Mouse (Mus musculus) thymus, adult 2 months (tissue): Measurements from ENCODE around the gene Pex14. TPM values are rescaled to one million over a fixed set of nuclear protein-coding genes. Genes with fewer than 3 reads are reported as not detected.

Experiments used
- DNase-seq: peaks from one replicate; pipeline ENCODE4 v3.0.0; 2021
- H3K27ac ChIP-seq: fragments of 200-500 bp; 2 replicates; pipeline ENCODE4 v1.5.1; 2012; ENCODE audit warnings: low read length, control low read depth; ENCODE audit not compliant: control insufficient read depth, insufficient read depth
- H3K27me3 ChIP-seq: fragments of 200-500 bp; 2 replicates; pipeline ENCODE4 v1.6.1; 2012; ENCODE audit warnings: mild to moderate bottlenecking, low read length, moderate library complexity, mixed read lengths; ENCODE audit not compliant: control insufficient read depth, insufficient read depth
- H3K36me3 ChIP-seq: fragments of 200-500 bp; 2 replicates; pipeline ENCODE4 v1.6.1; 2012; ENCODE audit warnings: mild to moderate bottlenecking, low read length, moderate library complexity; ENCODE audit not compliant: control insufficient read depth, insufficient read depth
- H3K4me1 ChIP-seq: fragments of 200-500 bp; replicated peaks from 2 replicates; pipeline ENCODE4 v1.6.1; 2012; ENCODE audit warnings: low read length; ENCODE audit not compliant: control insufficient read depth, insufficient read depth
- H3K4me3 ChIP-seq: fragments of 200-500 bp; 2 replicates; pipeline ENCODE4 v1.5.1; 2012; ENCODE audit warnings: mild to moderate bottlenecking, low read length, control low read depth, moderate library complexity; ENCODE audit not compliant: control insufficient read depth, insufficient read depth
- CTCF ChIP-seq: fragments of 200-500 bp; IDR thresholded peaks from 2 replicates; pipeline ENCODE4 v1.5.1; 2012; ENCODE audit warnings: mild to moderate bottlenecking, control low read depth, low read length, moderate library complexity, borderline replicate concordance; ENCODE audit not compliant: control insufficient read depth, poor library complexity, insufficient read depth; ENCODE audit errors: extremely low read depth
- POLR2A ChIP-seq: fragments of 200-500 bp; IDR thresholded peaks from 2 replicates; pipeline ENCODE4 v1.6.1; 2012; ENCODE audit warnings: mild to moderate bottlenecking, low read length, control low read depth, moderate library complexity; ENCODE audit not compliant: control insufficient read depth, poor library complexity, insufficient read depth; ENCODE audit errors: extremely low read depth
- WGBS: fragments of 180-500 bp; shearing (Covaris S2); methylation state at CpG from one replicate; pipeline ENCODE4 v1.1.7; 2018; 5-methylcytosine and 5-hydroxymethylcytosine counted together
- polyA plus RNA-seq: library from polyadenylated mRNA; depleted of rRNA; stranded (reverse); fragments of >200 nt; gene quantifications from 2 replicates; pipeline ENCODE4 v1.2.3, GENCODE M21; 2012

Gene Pex14
- polyA plus RNA-seq, 1 experiment, result 40.4 TPM

DNA sequence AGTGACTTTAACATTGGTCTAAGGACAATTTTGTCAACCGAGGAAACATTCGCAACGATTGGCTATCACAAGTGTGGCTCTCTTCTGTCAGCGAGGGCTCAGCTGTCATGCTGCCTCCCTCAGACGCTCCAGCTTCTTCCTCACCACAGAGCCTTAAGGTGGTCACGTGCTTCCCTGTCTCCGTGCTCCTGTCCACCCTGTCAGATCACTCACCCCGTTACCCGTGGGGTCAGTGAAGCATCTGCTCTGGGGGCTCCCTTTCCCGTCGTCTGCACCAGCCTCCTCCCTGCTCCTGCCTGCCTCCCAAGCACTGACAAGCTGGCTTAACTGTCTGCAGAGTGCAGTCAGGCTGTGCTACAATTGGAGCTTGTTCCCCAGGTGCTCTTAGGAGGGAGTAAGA, 119.8 kb downstream of the Pex14 start:
- no peak for TF ChIP-seq CTCF
- TF ChIP-seq POLR2A, result no peak
- no peak overlapping the region for H3K4me3 ChIP-seq
- WGBS, result 96% methylated on average over 11 of the region's 11 CpGs
- no peak for DNase-seq
- H3K27ac ChIP-seq, result no peak overlapping the region; the same call in 1 of the 2 replicates
- H3K27me3 ChIP-seq, result no peaks in the 10 kb centered on the region
- H3K4me1 ChIP-seq, result no peaks in the 10 kb centered on the region
- H3K36me3 ChIP-seq, result no peaks in the 10 kb centered on the region

DNA sequence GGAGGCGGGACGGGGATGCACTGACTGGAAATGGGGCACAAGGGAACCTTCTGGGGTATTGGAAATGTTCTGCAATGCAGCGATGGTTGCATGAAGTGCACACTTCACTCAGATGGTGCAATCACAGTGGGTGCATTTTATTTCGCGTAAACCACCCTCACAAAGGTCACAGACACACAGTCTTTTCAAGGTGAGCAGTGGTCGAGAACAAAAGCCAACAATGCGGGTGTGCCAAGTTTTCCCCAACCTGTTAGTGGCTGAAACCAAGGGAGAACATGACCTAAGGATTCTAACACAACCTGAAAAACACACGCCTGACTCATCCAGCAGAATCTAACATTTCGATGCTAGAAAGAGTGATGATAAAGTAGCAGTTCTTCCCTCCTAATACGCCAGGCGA, 120.8 kb downstream of the Pex14 start:
- TF ChIP-seq POLR2A (no peak), CTCF (no peak)
- H3K27me3 ChIP-seq, result no peaks in the 10 kb centered on the region
- no peaks in the 10 kb centered on the region for H3K36me3 ChIP-seq
- 96% methylated on average over 11 of the region's 11 CpGs for WGBS
- H3K4me3 ChIP-seq, result no peak overlapping the region
- no peak for DNase-seq
- no peaks in the 10 kb centered on the region for H3K4me1 ChIP-seq
- H3K27ac ChIP-seq, result no peak overlapping the region

DNA sequence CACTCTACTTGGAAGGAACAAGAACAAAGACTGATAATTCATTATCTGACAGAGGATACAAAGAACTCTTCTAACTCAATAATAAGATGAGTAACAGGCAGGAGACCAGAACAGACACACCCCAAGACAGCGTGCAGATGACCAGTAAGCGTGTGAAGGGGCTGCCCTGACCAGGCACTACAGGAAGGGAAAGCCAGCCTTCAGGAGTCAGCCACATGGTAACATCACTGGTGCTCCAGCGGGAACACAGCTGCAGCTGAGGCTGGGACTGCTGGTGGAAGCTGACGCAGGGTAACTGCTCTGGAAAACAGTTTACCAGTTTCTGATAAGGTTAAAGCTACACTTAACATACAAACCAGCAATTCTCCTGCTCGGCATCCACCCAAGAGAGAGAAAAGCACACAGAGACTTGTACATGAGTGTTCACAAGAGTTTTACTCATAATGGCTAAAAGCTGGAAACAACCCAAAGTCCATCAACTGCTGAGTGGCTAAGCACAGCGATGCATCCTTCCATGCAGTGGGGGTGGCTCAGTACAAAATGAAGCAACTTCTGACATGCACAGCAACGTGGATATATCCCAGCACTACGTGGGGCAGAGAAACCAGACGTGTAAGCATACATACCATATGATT, 121.3 kb downstream of the Pex14 start:
- no peak overlapping the region for H3K4me3 ChIP-seq
- H3K27ac ChIP-seq, result no peak overlapping the region
- 95% methylated on average over 9 of the region's 9 CpGs for WGBS
- TF ChIP-seq POLR2A (no peak), CTCF (no peak)
- H3K36me3 ChIP-seq, result no peaks in the 10 kb centered on the region
- H3K27me3 ChIP-seq, result no peaks in the 10 kb centered on the region
- no peaks in the 10 kb centered on the region for H3K4me1 ChIP-seq
- no peak for DNase-seq

DNA sequence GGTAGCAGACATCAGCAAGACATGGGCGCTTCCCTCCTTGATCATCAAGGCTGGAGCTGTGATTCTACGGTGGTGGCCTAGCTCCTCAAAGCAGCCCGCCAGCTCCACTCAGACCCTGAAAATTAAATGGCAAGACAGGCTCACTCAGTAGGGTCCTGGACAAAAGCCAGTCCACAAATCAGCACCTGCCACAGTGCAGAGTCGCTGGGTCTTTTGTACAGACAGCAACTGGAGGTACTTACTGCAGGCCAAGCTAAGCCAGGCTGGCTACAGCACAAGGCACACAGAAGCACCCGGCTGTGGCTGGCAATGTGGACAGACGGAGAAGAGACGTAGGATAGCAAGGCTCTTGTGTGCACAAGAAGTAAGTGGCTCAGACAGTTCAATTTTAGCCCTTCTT, 124.8 kb downstream of the Pex14 start:
- 92% methylated on average over 7 of the region's 7 CpGs for WGBS
- TF ChIP-seq POLR2A (no peak), CTCF (no peak)
- no peaks in the 10 kb centered on the region for H3K27me3 ChIP-seq
- no peak overlapping the region for H3K4me3 ChIP-seq
- no peak overlapping the region for H3K27ac ChIP-seq
- H3K4me1 ChIP-seq, result no peaks in the 10 kb centered on the region
- no peaks in the 10 kb centered on the region for H3K36me3 ChIP-seq
- no peak for DNase-seq

DNA sequence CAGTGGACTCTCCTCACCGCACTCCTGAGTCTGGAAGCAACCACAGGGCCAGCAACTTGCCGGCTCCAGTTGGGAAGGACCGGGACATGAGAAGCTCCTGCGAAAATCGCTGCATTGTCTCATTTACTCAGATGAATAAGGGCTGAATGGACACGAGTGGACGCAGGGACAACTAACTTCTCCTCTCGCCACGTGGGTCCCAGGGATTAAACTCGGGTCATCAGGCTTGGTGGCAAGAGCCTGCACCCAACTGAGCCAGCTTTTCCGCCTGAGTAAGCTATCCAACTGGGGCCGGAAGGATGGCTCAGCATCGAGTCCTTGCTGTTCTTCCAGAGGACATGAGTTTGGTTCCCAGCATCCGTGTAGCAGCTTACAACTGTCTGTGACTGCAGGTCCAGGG, 126.3 kb downstream of the Pex14 start:
- 96% methylated on average over 14 of the region's 14 CpGs for WGBS
- no peak for DNase-seq
- Histone ChIP-seq H3K36me3 (no peaks in the 10 kb centered on the region), H3K27ac (no peak overlapping the region), H3K27me3 (no peaks in the 10 kb centered on the region), H3K4me3 (no peak overlapping the region), H3K4me1 (no peaks in the 10 kb centered on the region)
- TF ChIP-seq CTCF (no peak), POLR2A (no peak)

DNA sequence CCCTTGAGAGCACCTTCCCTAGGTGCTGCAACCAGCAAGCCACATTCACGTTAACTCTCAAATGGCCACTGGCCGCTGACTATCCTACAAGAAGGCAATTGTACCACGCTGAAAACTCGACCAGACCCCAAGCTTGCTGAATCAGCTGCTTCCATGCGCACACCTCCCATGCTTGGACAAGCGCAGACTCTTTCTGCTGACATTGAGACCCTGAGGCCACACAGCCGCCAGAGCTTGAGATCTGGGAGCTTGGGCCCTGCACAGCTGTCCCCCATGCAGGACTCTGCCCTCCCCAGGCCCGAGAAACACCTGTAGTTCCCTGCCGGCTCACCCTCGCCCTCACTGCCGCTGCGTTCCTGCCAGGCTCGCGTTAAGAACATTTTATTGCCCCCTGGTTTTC, 127.0 kb downstream of the Pex14 start:
- 92% methylated on average over 14 of the region's 14 CpGs for WGBS
- H3K27me3 ChIP-seq, result no peaks in the 10 kb centered on the region
- H3K4me3 ChIP-seq, result no peak overlapping the region
- no peak overlapping the region for H3K27ac ChIP-seq
- H3K36me3 ChIP-seq, result no peaks in the 10 kb centered on the region
- H3K4me1 ChIP-seq, result no peaks in the 10 kb centered on the region
- no peak for DNase-seq
- TF ChIP-seq CTCF (no peak), POLR2A (no peak)

DNA sequence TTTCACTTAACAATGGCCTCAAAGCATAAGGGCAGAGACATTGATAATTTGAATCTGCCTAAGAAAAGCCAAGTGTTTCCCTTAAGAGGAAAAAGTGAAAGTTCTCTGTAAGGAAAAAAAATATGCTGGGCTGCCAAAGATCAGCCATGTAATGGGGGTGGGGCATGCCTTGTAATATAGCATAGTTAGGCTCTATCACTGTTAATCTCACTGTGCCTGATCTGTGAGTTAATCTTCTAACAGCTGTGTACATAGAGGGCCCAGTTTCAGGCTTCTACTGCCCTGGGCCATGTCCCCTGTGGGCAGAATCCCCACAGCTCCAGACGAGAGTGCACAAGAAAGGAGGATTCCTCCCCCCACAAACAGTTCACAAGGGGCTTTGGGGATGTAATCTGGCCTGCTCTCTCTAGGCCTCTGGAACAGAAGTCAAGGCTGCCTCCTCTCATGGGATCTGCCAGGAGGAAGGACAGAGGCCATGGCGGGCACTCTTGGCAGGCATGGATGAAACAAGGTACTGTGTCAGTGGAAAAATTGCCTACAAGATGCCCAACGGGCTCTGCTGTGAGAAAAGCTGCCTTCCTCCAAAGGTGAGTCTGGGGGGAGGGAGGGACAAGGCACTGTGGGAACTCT, 127.9 kb downstream of the Pex14 start:
- Histone ChIP-seq H3K27ac (no peak overlapping the region), H3K4me1 (peaks cover 1% of the 10 kb centered on the region; the same call in 1 of the 2 replicates), H3K36me3 (no peaks in the 10 kb centered on the region), H3K27me3 (no peaks in the 10 kb centered on the region), H3K4me3 (no peak overlapping the region)
- DNase-seq, result no peak
- no peak for TF ChIP-seq CTCF
- no peak for TF ChIP-seq POLR2A
- WGBS, result 93% methylated on average over 3 of the region's 3 CpGs
